Mouse (Mus musculus) liver, embryonic 13.5 days (tissue): ENCODE measurements at regions not wholly inside any gene's neighbourhood (a gene's known extent, or its start where the extent isn't known, plus 50 kb on each side); places are given as distances from the start of the nearest gene placed in this dataset.

ENCODE experiments used
- ATAC-seq: fragments of 200-750 bp; cut with Nextera tagmentation; 2 replicates; pipeline ENCODE4 v1.8.0; 2017; ENCODE audit warnings: low read depth, mild to moderate bottlenecking, moderate number of reproducible peaks, moderate library complexity
- DNase-seq: peaks from one replicate; pipeline ENCODE4 v3.0.0; 2022
- H3K27ac ChIP-seq: fragments of 300-500 bp; sonication (generic); 2 replicates; pipeline ENCODE4 v1.5.1; 2015; ENCODE audit warnings: moderate library complexity, mild to moderate bottlenecking, inconsistent platforms
- H3K27me3 ChIP-seq: fragments of 300-500 bp; sonication (generic); 2 replicates; pipeline ENCODE4 v1.6.1; 2015; ENCODE audit warnings: mild to moderate bottlenecking, inconsistent platforms
- H3K36me3 ChIP-seq: fragments of 300-500 bp; sonication (generic); 2 replicates; pipeline ENCODE4 v1.6.1; 2015; ENCODE audit warnings: mild to moderate bottlenecking, inconsistent platforms
- H3K4me1 ChIP-seq: fragments of 300-500 bp; sonication (generic); replicated peaks from 2 replicates; pipeline ENCODE4 v1.6.1; 2015; ENCODE audit warnings: inconsistent platforms
- H3K4me2 ChIP-seq: fragments of 300-500 bp; sonication (generic); 2 replicates; pipeline ENCODE4 v1.6.1; 2015; ENCODE audit warnings: inconsistent platforms, mild to moderate bottlenecking, moderate library complexity
- H3K4me3 ChIP-seq: fragments of 300-500 bp; sonication (generic); replicated peaks from 2 replicates; pipeline ENCODE4 v1.5.1; 2015; ENCODE audit warnings: mild to moderate bottlenecking, inconsistent platforms
- H3K9ac ChIP-seq: fragments of 300-500 bp; sonication (generic); 2 replicates; pipeline ENCODE4 v1.6.1; 2015; ENCODE audit warnings: mild to moderate bottlenecking, inconsistent platforms
- H3K9me3 ChIP-seq: fragments of 300-500 bp; sonication (generic); replicated peaks from 2 replicates; pipeline ENCODE4 v1.6.1; 2016; ENCODE audit warnings: inconsistent platforms
- WGBS: fragments of 180-500 bp; shearing (Covaris S2); methylation state at CpG from one replicate; pipeline ENCODE4 v1.1.7; 2015; ENCODE audit not compliant: insufficient replicate concordance; 5-methylcytosine and 5-hydroxymethylcytosine counted together

- H3K27me3 ChIP-seq, result no peaks in the 10 kb centered on the region
- ATAC-seq (no peak), DNase-seq (no peak)
- peaks cover 4% of the 10 kb centered on the region; the same call in 1 of the 2 replicates for H3K9me3 ChIP-seq
- no peak overlapping the region for H3K4me3 ChIP-seq
- no peak overlapping the region for H3K27ac ChIP-seq
- H3K4me2 ChIP-seq, result no peak overlapping the region
- H3K4me1 ChIP-seq, result 0 out of 2 replicates have a peak, but pooled peaks cover 5% of the 10 kb centered on the region
- 69% methylated on average over 14 of the region's 14 CpGs for WGBS
- H3K9ac ChIP-seq, result no peak overlapping the region
- no peaks in the 10 kb centered on the region for H3K36me3 ChIP-seq
Measured at GRCm38 (mm10) chr6:140297969-140298554, 125.8 kb upstream of the Plekha5 start.

- no peak for DNase-seq
Measured at GRCm38 (mm10) chr6:140297561-140297960, 126.3 kb upstream of the Plekha5 start.

GRCm38 (mm10) chr6:140290109-140290508 lies 133.7 kb upstream of the Plekha5 start:
- DNase-seq, result no peak
- H3K27me3 ChIP-seq, result no peaks in the 10 kb centered on the region
- 55% methylated on average over 12 of the region's 13 CpGs for WGBS
- H3K4me3 ChIP-seq, result no peak overlapping the region
- no peak for ATAC-seq
- no peaks in the 10 kb centered on the region for H3K4me1 ChIP-seq
- H3K4me2 ChIP-seq, result no peak overlapping the region
- H3K27ac ChIP-seq, result no peak overlapping the region
- no peaks in the 10 kb centered on the region for H3K36me3 ChIP-seq
- no peak overlapping the region for H3K9ac ChIP-seq
- no peaks in the 10 kb centered on the region for H3K9me3 ChIP-seq

More at GRCm38 (mm10) chr6:140297561-140297960, 126.3 kb upstream of the Plekha5 start:
- H3K4me2 ChIP-seq, result no peak overlapping the region
- no peaks in the 10 kb centered on the region for H3K27me3 ChIP-seq
- peaks cover 4% of the 10 kb centered on the region; the same call in 1 of the 2 replicates for H3K9me3 ChIP-seq
- no peak overlapping the region for H3K9ac ChIP-seq
- H3K36me3 ChIP-seq, result no peaks in the 10 kb centered on the region
- no peak for ATAC-seq
- no peak overlapping the region for H3K4me3 ChIP-seq
- H3K4me1 ChIP-seq, result 0 out of 2 replicates have a peak, but pooled peaks cover 5% of the 10 kb centered on the region
- WGBS, result 74% methylated on average over 6 of the region's 6 CpGs
- no peak overlapping the region for H3K27ac ChIP-seq

GRCm38 (mm10) chr6:140288799-140289198 lies 135.1 kb upstream of the Plekha5 start:
- H3K9me3 ChIP-seq, result no peaks in the 10 kb centered on the region
- no peak overlapping the region for H3K9ac ChIP-seq
- H3K27me3 ChIP-seq, result no peaks in the 10 kb centered on the region
- no peak overlapping the region for H3K27ac ChIP-seq
- no peak overlapping the region for H3K4me3 ChIP-seq
- 52% methylated on average over 8 of the region's 8 CpGs for WGBS
- ATAC-seq (no peak), DNase-seq (no peak)
- no peaks in the 10 kb centered on the region for H3K36me3 ChIP-seq
- H3K4me2 ChIP-seq, result no peak overlapping the region
- no peaks in the 10 kb centered on the region for H3K4me1 ChIP-seq

GRCm38 (mm10) chr6:140282285-140282577 lies 141.6 kb upstream of the Plekha5 start:
- 75% methylated on average over 7 of the region's 7 CpGs for WGBS
- Histone ChIP-seq H3K4me2 (no peak overlapping the region), H3K27ac (no peak overlapping the region), H3K4me1 (0 out of 2 replicates have a peak, but pooled peaks cover 4% of the 10 kb centered on the region), H3K4me3 (no peak overlapping the region), H3K27me3 (no peaks in the 10 kb centered on the region), H3K9me3 (no peaks in the 10 kb centered on the region), H3K36me3 (no peaks in the 10 kb centered on the region), H3K9ac (no peak overlapping the region)
- DNase-seq, result no peak
- no peak for ATAC-seq

GRCm38 (mm10) chr6:140281488-140282284 lies 142.2 kb upstream of the Plekha5 start:
- Histone ChIP-seq H3K9ac (no peak overlapping the region), H3K9me3 (no peaks in the 10 kb centered on the region), H3K27ac (peak overlapping the region; percentile 40; the same call in 1 of the 2 replicates), H3K4me3 (no peak overlapping the region), H3K4me2 (no peak overlapping the region), H3K36me3 (no peaks in the 10 kb centered on the region), H3K27me3 (no peaks in the 10 kb centered on the region), H3K4me1 (0 out of 2 replicates have a peak, but pooled peaks cover 4% of the 10 kb centered on the region)
- DNase-seq (no peak), ATAC-seq (no peak)
- WGBS, result 50% methylated on average over 17 of the region's 17 CpGs

- 44% methylated on average over 8 of the region's 9 CpGs for WGBS
- H3K9me3 ChIP-seq, result no peaks in the 10 kb centered on the region
- DNase-seq, result no peak
Measured at GRCm38 (mm10) chr6:140280817-140281475, 142.9 kb upstream of the Plekha5 start.

GRCm38 (mm10) chr6:140279736-140280370 lies 144.0 kb upstream of the Plekha5 start:
- Histone ChIP-seq H3K27ac (peak overlapping the region; percentile 23; the same call in 1 of the 2 replicates), H3K27me3 (no peaks in the 10 kb centered on the region), H3K4me1 (0 out of 2 replicates have a peak, but pooled peaks cover 4% of the 10 kb centered on the region), H3K4me3 (no peak overlapping the region), H3K9me3 (no peaks in the 10 kb centered on the region), H3K9ac (no peak overlapping the region), H3K36me3 (no peaks in the 10 kb centered on the region), H3K4me2 (no peak overlapping the region)
- 61% methylated on average over 8 of the region's 8 CpGs for WGBS
- ATAC-seq (no peak), DNase-seq (no peak)

More at GRCm38 (mm10) chr6:140280817-140281475, 142.9 kb upstream of the Plekha5 start:
- H3K4me3 ChIP-seq, result no peak overlapping the region
- no peaks in the 10 kb centered on the region for H3K36me3 ChIP-seq
- H3K4me2 ChIP-seq, result no peak overlapping the region
- peak; percentile 78 for ATAC-seq
- no peak overlapping the region for H3K9ac ChIP-seq
- H3K27me3 ChIP-seq, result no peaks in the 10 kb centered on the region
- 0 out of 2 replicates have a peak, but pooled peaks cover 4% of the 10 kb centered on the region for H3K4me1 ChIP-seq
- peak overlapping the region; percentile 55; the same call in 1 of the 2 replicates for H3K27ac ChIP-seq

- H3K27ac ChIP-seq, result no peak overlapping the region
- no peak for ATAC-seq
- no peak overlapping the region for H3K4me3 ChIP-seq
- 0 out of 2 replicates have a peak, but pooled peaks cover 4% of the 10 kb centered on the region for H3K4me1 ChIP-seq
- H3K9ac ChIP-seq, result no peak overlapping the region
- no peaks in the 10 kb centered on the region for H3K27me3 ChIP-seq
- no peaks in the 10 kb centered on the region for H3K9me3 ChIP-seq
- 43% methylated on average over 5 of the region's 5 CpGs for WGBS
- no peak for DNase-seq
- no peak overlapping the region for H3K4me2 ChIP-seq
- no peaks in the 10 kb centered on the region for H3K36me3 ChIP-seq
Measured at GRCm38 (mm10) chr6:140278750-140279149, 145.1 kb upstream of the Plekha5 start.

GRCm38 (mm10) chr6:140270592-140270991 lies 153.3 kb upstream of the Plekha5 start:
- H3K27me3 ChIP-seq, result no peaks in the 10 kb centered on the region
- H3K27ac ChIP-seq, result no peak overlapping the region
- ATAC-seq (no peak), DNase-seq (no peak)
- H3K9ac ChIP-seq, result no peak overlapping the region
- H3K36me3 ChIP-seq, result no peaks in the 10 kb centered on the region
- no peak overlapping the region for H3K4me3 ChIP-seq
- no peaks in the 10 kb centered on the region for H3K9me3 ChIP-seq
- no peaks in the 10 kb centered on the region for H3K4me1 ChIP-seq
- no peak overlapping the region for H3K4me2 ChIP-seq
- 73% methylated on average over 6 of the region's 6 CpGs for WGBS
